Mouse (Mus musculus): ENCODE results near the gene Lrwd1.

GRCm38 (mm10) chr5:136147704-136148103 is 11.8 kb upstream of the Lrwd1 start:
- TF ChIP-seq CTCF (IDR thresholded peaks at IDR 0.05; ENCODE audit: insufficient read depth, low read length) (no peak), POLR2A (IDR thresholded peaks at IDR 0.05; ENCODE audit: borderline replicate concordance, extremely low read depth, low read depth, low read length) (no peak)

Data from lung, adult 2 months (tissue).